Mouse (Mus musculus): Measurements from ENCODE around the gene Rab1b.
"Not testable (repeated sequence)": the region's sequence is repeated elsewhere in the genome, so short reads cannot be mapped to it uniquely, and the experiment has no call there.

Rab1b gene

GRCm38 (mm10) chr19:5106731-5107191 lies at the start of gene Rab1b:
Gene Rab1b (minus strand): TSS chr19:5107072.
- DNase-seq, result peak; percentile 99

GRCm38 (mm10) chr19:5152261-5152660 lies 45.4 kb upstream of the Rab1b start:
- DNase-seq, result no peak

- no peak for DNase-seq
These were observed 44.9 kb upstream of the Rab1b start for GRCm38 (mm10) chr19:5151741-5152140.

- DNase-seq, result peak; percentile 71
These were observed 44.5 kb upstream of the Rab1b start for GRCm38 (mm10) chr19:5151331-5151730.

GRCm38 (mm10) chr19:5150358-5150757 lies 43.5 kb upstream of the Rab1b start:
- no peak for DNase-seq

- DNase-seq, result not testable (repeated sequence)
These were observed 42.2 kb upstream of the Rab1b start for GRCm38 (mm10) chr19:5149041-5149440.

- peak; percentile 73 for DNase-seq
These were observed 32.8 kb upstream of the Rab1b start for GRCm38 (mm10) chr19:5139640-5140039.

- DNase-seq, result no peak
These were observed 24.4 kb upstream of the Rab1b start for GRCm38 (mm10) chr19:5131237-5131636.

GRCm38 (mm10) chr19:5129770-5130169 lies 22.9 kb upstream of the Rab1b start:
- no peak for DNase-seq

- DNase-seq, result no peak
These were observed 17.3 kb upstream of the Rab1b start for GRCm38 (mm10) chr19:5124055-5124614.

GRCm38 (mm10) chr19:5123241-5123640 lies 16.4 kb upstream of the Rab1b start:
- no peak for DNase-seq

- DNase-seq, result no peak
These were observed 15.6 kb upstream of the Rab1b start for GRCm38 (mm10) chr19:5122492-5122891.

- DNase-seq, result no peak
These were observed 11.5 kb upstream of the Rab1b start, which contains the start of gene Klc2 for GRCm38 (mm10) chr19:5118384-5118698. Gene Klc2 (minus strand): TSS chr19:5118560.

GRCm38 (mm10) chr19:5117494-5118383 lies 10.9 kb upstream of the Rab1b start:
- DNase-seq, result peak; percentile 89

- DNase-seq, result no peak
These were observed 6.9 kb upstream of the Rab1b start for GRCm38 (mm10) chr19:5113783-5114182.

- DNase-seq, result peak; percentile 74
These were observed 3.0 kb upstream of the Rab1b start for GRCm38 (mm10) chr19:5109659-5110453.

- no peak for DNase-seq
These were observed 1.8 kb upstream of the Rab1b start for GRCm38 (mm10) chr19:5108702-5109101.

- peak; percentile 20 for DNase-seq
These were observed 1.4 kb upstream of the Rab1b start for GRCm38 (mm10) chr19:5108271-5108575.

GRCm38 (mm10) chr19:5107556-5108270 lies 841 bp upstream of the Rab1b start:
- DNase-seq, result peak; percentile 36

- DNase-seq, result no peak
These were observed 798 bp downstream of the Rab1b start for GRCm38 (mm10) chr19:5106074-5106473.

- DNase-seq, result peak; percentile 83
These were observed 8.3 kb downstream of the Rab1b start, which contains the start of gene Cnih2 for GRCm38 (mm10) chr19:5098363-5099143. Gene Cnih2 (minus strand): TSS chr19:5098521.
